Comparison of ENCODE assay signal across 9 mouse cellular contexts in genomic region chr6:89553012-89553704, GRCm38 (mm10). TPM values are rescaled to one million over a fixed set of nuclear protein-coding genes. Genes with fewer than 3 reads are reported as not detected.
DNase-seq lines count a peak whose midpoint lies in the region; ATAC-seq lines count a peak whose summit lies in the region.
"Had no signal": no experiment of that assay in that cellular context is flagged by ENCODE, and none has a peak within 500 bp of the region (broad histone marks: within the 10 kb centered on the region; RNA-seq: fewer than 3 reads in every experiment).

No protein-coding gene starts in this region.

- H3K4me1 ChIP-seq in hindbrain, embryonic 16.5 days (ENCODE audit: control insufficient read depth, insufficient read depth, low read depth, low read length) = peaks cover 4% of the 10 kb centered on the region; the same call in 1 of the 2 replicates

- WGBS in hindbrain, embryonic 16.5 days = 1% methylated on average over 4 of the region's 4 CpGs

- H3K9ac ChIP-seq in hindbrain, embryonic 16.5 days (ENCODE audit: low read depth, low read length) = no peak overlapping the region

- no peaks in the 10 kb centered on the region for H3K36me3 ChIP-seq in hindbrain, embryonic 16.5 days (ENCODE audit: control insufficient read depth, insufficient read depth, low read length)

- DNase-seq in NIH3T3 (ENCODE audit: low read depth) = peak; percentile 92
- peak; percentile 89 for DNase-seq in cerebellum, adult 9-10 months
- peak; percentile 66 to 75 for DNase-seq in frontal cortex, postnatal 14 days (ENCODE audit: low spot score in 2 of 2)
- peak; percentile 41 for DNase-seq in left cerebral cortex, adult 11 months (ENCODE audit: low spot score)
- peak; percentile 87 for DNase-seq in right cerebral cortex, postnatal 4 days

- no peak overlapping the region for H3K4me3 ChIP-seq in hindbrain, embryonic 16.5 days (ENCODE audit: low read length)
- H3K4me3 ChIP-seq: myocyte had no signal

- H3K27me3 ChIP-seq in hindbrain, embryonic 16.5 days (replicated peaks; ENCODE audit: control insufficient read depth, insufficient read depth, low read length) = no peaks in the 10 kb centered on the region

- H3K27ac ChIP-seq in hindbrain, embryonic 16.5 days (ENCODE audit: low read depth, low read length) = no peak overlapping the region

- no peaks in the 10 kb centered on the region for H3K9me3 ChIP-seq in hindbrain, embryonic 16.5 days (ENCODE audit: control insufficient read depth, low read length)

- no peak overlapping the region for H3K4me2 ChIP-seq in hindbrain, embryonic 16.5 days (ENCODE audit: low read length)

- ATAC-seq in hindbrain, embryonic 16.5 days = peak; percentile 84
- peak; percentile 71 for ATAC-seq in megakaryocyte-erythroid progenitor cell, adult 5-6 weeks (replicated peaks; ENCODE audit: low FRiP score, low TSS enrichment, poor library complexity, severe bottlenecking)
- no peak for ATAC-seq in erythroid progenitor cell, adult 5-6 weeks (replicated peaks; ENCODE audit: low FRiP score, poor library complexity, severe bottlenecking)

RNA-seq across cellular contexts. Expression of gene Chchd6, which starts 42.3 kb away (rescaled TPM):
- polyA plus RNA-seq in hindbrain, embryonic 16.5 days (2015; fragmentation: Nextera tagmentation; extraction: Ambion mirVana) = 185 and 201 TPM in 2 replicates
- 11.4 and 16.1 TPM in 2 replicates for total RNA-seq in megakaryocyte-erythroid progenitor cell, adult 5-6 weeks (2014; fragmentation: Nextera tagmentation)
- 7.0 and 12.0 TPM in 2 replicates for total RNA-seq in megakaryocyte-erythroid progenitor cell, adult 5-6 weeks (2017)
- total RNA-seq in erythroid progenitor cell, adult 5-6 weeks (2015; ENCODE audit: low replicate concordance) = 5.0 TPM in 1 of 2 replicates, not detected in the other
- total RNA-seq in erythroid progenitor cell, adult 5-6 weeks (2017; ENCODE audit: low replicate concordance) = 3.7 TPM in 1 of 2 replicates, not detected in the other

Comparison
In these comparisons a context has a peak if more than half of its experiments do, and no peak if none do; other contexts are left out.
1. DNase-seq: peak in every context shown above with its lines; median percentile 92 in NIH3T3; 89 in cerebellum, adult 9-10 months; 87 in right cerebral cortex, postnatal 4 days; 70 in frontal cortex, postnatal 14 days; 41 in left cerebral cortex, adult 11 months.